Mouse (Mus musculus) layer of hippocampus, adult 2 months (tissue): ENCODE measurements around the gene Itpr1. TPM values are rescaled to one million over a fixed set of nuclear protein-coding genes. Genes with fewer than 3 reads are reported as not detected.

Experiments
- DNase-seq, 2 experiments: peaks; one replicate each; pipeline ENCODE4 v3.0.0; 2022; ENCODE audit warnings: low spot score in 2 of 2
- H3K27ac ChIP-seq: fragments of 200-600 bp; 2 replicates; pipeline ENCODE4 v1.8.1; 2022
- H3K4me3 ChIP-seq: fragments of 200-600 bp; 2 replicates; pipeline ENCODE4 v1.8.1; 2022; ENCODE audit warnings: mild to moderate bottlenecking
- CTCF ChIP-seq: fragments of 200-600 bp; conservative IDR thresholded peaks from 2 replicates; pipeline ENCODE4 v1.8.1; 2022; ENCODE audit warnings: antibody characterized with exemption, mild to moderate bottlenecking, moderate library complexity
- microRNA-seq, 2 experiments: library from miRNA; unstranded; fragments of <30 nt; microRNA quantifications; one replicate each; pipeline ENCODE4 v1.2.0; 2021
- total RNA-seq, 2 experiments: library from RNA; stranded (reverse); gene quantifications; 2 replicates each; pipeline ENCODE4 v1.2.3; 2021

The Itpr1 gene
- total RNA-seq, 2 experiments from 2014 or later, result 317 to 337 TPM

DNA sequence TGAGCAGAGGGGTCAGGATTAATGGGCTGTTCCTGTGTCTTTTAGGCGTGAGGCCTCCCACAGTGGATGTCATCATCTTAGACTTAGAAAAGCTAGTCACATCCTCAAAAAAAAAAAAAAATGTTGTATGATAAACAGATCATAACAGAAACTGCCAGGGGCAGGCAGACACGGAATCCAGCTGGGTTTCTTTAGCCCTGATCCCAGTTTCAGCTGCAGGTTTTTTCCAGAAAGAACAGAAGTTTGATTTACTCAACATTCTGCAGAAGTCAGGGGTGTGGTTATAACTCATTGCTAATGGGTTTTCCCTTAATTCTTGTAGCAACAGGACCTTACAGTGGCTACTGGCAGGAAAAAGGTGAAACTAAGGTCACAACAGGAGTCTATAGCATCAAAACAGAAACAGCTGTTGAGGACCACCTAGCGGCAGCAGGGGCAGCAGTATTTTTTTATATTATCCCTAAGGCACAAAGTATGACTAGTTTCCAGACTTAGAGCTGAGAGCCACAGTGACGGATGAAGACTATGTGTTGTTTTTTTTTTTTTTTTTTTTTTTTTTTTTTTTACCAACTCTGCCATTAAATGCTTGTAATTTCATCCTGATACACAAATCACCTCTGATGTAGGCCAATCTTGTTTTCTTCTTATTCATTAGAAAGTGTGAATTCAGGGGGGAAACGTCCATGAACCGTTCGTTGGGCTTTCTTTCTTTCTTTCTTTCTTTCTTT lies 356.7 kb downstream of the Itpr1 start:
- DNase-seq, result no peak
- no peak for TF ChIP-seq CTCF

GRCm38 (mm10) chr6:108570351-108571041 lies 357.6 kb downstream of the Itpr1 start:
- TF ChIP-seq CTCF, result no peak
- peak overlapping the region; percentile 73 for H3K27ac ChIP-seq
- H3K4me3 ChIP-seq, result peak overlapping the region; percentile 50
- DNase-seq, result no peak

More for the DNA sequence above, 356.7 kb downstream of the Itpr1 start:
- peak overlapping the region; percentile 73; the same call in 1 of the 2 replicates for H3K27ac ChIP-seq
- no peak overlapping the region for H3K4me3 ChIP-seq

DNA sequence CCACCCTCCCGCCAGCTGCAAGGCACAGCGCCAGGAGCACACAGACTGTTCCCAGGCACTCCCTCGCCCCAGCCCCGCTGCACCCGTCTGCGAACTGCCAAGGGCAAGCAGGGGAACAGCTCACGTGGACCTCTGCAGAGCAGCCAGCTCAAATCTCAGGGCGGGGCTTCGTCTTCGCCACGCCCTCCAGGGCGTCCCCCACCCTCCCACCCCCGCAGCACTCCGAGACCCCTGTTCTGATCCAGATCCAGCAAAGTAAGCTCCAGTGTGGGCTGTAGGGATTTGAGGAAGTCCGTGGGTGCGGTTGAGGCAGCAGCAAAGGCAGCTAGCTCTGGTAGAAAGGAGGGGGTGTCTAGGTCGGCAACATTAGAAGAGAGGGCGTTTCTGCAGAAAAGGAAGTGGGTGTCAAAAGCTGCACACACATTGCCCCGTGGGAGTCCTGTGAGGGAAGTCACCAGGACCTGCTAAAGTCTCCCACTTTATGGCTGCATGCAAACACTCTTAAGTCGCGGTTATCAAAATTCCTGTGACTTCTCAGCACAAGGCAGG lies 358.2 kb downstream of the Itpr1 start:
- peak overlapping the region; percentile 50 for H3K4me3 ChIP-seq

DNA sequence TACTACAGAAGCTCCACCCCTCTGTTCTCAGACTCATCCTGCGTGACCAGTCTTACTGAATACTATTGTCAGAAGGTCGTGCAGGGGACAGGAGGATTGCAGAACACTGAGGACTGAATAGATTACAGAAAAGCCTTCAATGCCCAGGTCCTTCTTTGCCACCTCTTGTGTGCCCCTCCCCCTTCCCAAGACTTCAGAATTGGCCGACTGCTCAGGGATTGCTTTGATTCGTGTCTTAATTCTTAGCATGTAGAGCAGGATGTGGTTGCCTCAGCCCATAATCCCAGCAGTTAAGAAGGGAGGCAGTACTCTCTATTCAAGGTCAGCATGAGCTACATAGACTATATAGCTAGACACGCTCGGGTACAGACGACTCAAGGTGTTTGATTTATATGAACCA lies 359.8 kb downstream of the Itpr1 start:
- Histone ChIP-seq H3K27ac (no peak overlapping the region), H3K4me3 (no peak overlapping the region)
- no peak for DNase-seq
- TF ChIP-seq CTCF, result no peak

More for the DNA sequence above, 358.2 kb downstream of the Itpr1 start:
- DNase-seq, result peak; percentile 64 to 71
- peak overlapping the region; percentile 73 for H3K27ac ChIP-seq
- no peak for TF ChIP-seq CTCF

DNA sequence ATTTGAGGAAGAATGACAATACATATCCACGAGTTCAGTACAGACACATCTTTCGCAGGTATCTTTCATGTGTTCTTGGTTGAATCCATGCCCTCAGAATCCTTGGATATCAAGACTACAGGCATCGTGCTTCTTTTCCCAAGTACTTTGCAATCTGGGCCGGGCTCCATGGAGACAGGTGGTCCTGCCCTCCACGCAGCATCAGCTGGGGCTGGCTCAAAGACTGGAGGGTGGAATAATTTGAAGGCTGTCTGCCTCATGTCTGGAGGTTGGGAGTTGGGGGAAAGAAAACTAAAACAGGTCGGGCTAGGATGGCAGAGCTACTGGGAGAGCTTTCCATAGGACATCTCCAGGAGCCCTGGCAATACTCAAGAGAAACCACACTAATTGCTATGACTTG lies 364.2 kb downstream of the Itpr1 start:
- peak; percentile 33 to 69 for DNase-seq
- no peak for TF ChIP-seq CTCF
- H3K27ac ChIP-seq, result no peak overlapping the region
- no peak overlapping the region for H3K4me3 ChIP-seq

DNA sequence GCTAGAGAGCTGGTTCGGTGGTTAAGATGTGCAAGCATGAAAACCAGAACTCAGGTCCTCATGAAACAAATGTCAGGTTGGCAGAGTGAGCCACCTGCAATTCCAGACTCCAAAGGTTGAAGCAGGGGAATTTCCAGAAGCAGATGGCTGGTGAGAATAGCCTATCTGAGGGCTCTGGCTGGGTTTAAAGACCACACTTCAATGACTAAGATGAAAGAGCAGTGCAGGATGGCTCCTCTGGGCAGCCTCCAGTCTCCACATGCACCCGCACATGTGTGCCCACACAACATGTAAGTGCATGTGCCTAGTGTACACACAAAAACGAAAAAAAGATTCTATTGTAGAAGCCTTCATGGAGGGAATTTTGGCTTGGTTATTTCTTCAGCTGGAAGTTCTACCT lies 375.5 kb downstream of the Itpr1 start:
- Histone ChIP-seq H3K4me3 (no peak overlapping the region), H3K27ac (no peak overlapping the region)
- no peak for DNase-seq
- no peak for TF ChIP-seq CTCF

GRCm38 (mm10) chr6:108592227-108592626 lies 379.3 kb downstream of the Itpr1 start:
- TF ChIP-seq CTCF, result no peak
- Histone ChIP-seq H3K4me3 (no peak overlapping the region), H3K27ac (no peak overlapping the region)
- DNase-seq, result no peak

GRCm38 (mm10) chr6:108592636-108593035 lies 379.7 kb downstream of the Itpr1 start:
- no peak for DNase-seq
- Histone ChIP-seq H3K4me3 (no peak overlapping the region), H3K27ac (no peak overlapping the region)
- TF ChIP-seq CTCF, result no peak

DNA sequence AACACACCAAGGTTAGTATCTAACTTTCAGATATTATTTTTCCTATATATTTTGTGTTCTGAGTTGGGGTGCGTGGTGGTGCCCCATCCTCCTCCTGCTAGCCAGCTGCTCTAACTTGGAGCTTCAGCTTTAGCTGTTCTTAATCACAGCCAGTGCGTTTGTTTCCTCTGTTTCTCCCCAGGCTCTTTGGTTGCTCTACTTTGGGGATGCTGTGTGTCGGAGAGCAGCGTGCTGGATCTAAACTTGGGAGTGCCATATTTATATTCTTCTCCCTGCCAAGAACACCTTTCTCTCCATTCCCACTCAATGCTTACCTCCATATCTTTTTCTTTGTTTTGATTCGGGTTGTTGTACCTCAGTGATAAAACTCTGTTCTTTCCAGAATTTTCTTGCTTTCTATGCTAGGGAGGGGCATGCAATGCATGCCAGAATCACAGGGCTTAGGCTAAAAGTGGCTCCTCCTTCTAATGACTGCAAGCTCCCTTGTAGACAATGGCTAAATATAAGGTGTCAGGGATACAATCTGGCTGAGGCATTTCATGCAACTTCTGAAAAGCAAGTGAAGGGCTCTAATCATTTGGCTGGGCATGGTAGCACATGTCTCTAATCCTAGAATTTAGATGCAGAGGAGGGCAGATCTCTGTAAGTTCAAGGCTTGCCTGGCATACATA lies 381.4 kb downstream of the Itpr1 start:
- no peak overlapping the region for H3K27ac ChIP-seq
- no peak for TF ChIP-seq CTCF

GRCm38 (mm10) chr6:108598691-108599090 lies 385.8 kb downstream of the Itpr1 start:
- no peak overlapping the region for H3K27ac ChIP-seq
- no peak overlapping the region for H3K4me3 ChIP-seq
- DNase-seq, result no peak
- no peak for TF ChIP-seq CTCF

More for the DNA sequence above, 381.4 kb downstream of the Itpr1 start:
- H3K4me3 ChIP-seq, result no peak overlapping the region
- no peak for DNase-seq

DNA sequence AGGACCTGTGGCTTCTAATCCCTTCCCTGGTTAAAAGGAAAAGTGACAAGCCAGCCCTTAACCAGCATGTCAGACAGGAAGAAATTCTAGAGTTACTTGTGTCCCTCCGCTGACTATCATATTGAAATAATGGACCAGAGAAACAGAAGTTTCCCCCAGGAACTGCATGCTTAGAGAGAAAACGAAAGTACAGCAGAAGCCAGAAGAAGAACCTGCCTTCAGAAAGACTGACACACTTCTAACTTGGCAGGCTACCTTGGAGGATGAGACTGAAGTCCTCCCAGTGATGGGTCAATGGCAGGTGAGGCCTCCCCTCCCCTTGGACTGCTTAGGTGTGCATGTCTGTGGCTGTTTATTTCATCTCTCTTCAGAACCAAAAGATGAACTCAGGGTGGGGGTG lies 386.4 kb downstream of the Itpr1 start:
- no peak for TF ChIP-seq CTCF
- no peak overlapping the region for H3K4me3 ChIP-seq
- H3K27ac ChIP-seq, result no peak overlapping the region
- no peak for DNase-seq

Small RNA genes lying within 50 kb of the gene (microRNA-seq; reads per million reads assigned to microRNA genes)
- gene Mir7661, result 0 reads per million in 2 experiments

Other genes with a start within 250 kb of the Itpr1 start
- 1 to 10 TPM; 7.6 to 9.0 TPM for gene Setmar, start 148.1 kb upstream of the Itpr1 start, total RNA-seq
- gene Sumf1, start 27.5 kb upstream of the Itpr1 start, total RNA-seq, result 10 to 100 TPM; 20.6 to 21.9 TPM